Comparison of ENCODE assay signal across 11 mouse cellular contexts in the genomic region with DNA sequence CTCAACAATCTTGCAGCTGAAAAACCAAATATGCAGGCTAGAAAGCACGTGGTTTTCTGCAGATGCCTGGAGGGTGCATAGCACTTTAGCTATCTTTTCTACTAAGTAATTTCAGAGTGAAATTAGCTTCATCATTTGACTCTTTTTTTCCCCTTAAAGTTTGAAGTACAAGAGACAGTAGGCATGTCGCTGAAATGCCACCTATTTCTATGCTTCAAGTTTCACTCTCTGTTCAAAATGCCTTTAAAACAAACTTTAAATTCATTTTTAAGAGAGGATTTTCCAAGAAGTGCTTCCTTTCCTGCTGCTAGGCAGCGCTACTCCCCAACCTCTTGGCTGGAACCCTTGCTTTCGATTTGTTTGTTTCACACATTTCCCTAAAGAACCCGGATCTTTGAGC. TPM values are rescaled to one million over a fixed set of nuclear protein-coding genes. Genes with fewer than 3 reads are reported as not detected.
DNase-seq lines count a peak whose midpoint lies in the region; ATAC-seq and TF ChIP-seq lines count a peak whose summit lies in the region.
"Had no signal": no experiment of that assay in that cellular context is flagged by ENCODE, and none has a peak within 500 bp of the region (broad histone marks: within the 10 kb centered on the region; RNA-seq: fewer than 3 reads in every experiment).

No protein-coding gene starts in this region.

- WGBS in forebrain, embryonic 12.5 days: 2% methylated on average over 5 of the region's 5 CpGs
- 0% methylated on average over 5 of the region's 5 CpGs for WGBS in limb, embryonic 12.5 days
- WGBS in lung, adult 2 months: 4% methylated on average over 5 of the region's 5 CpGs

- H3K36me3 ChIP-seq in megakaryocyte, embryonic 14.5 days (replicated peaks; ENCODE audit: low read length): no peaks in the 10 kb centered on the region
- no peaks in the 10 kb centered on the region for H3K36me3 ChIP-seq in forebrain, embryonic 12.5 days (replicated peaks)
- H3K36me3 ChIP-seq in limb, embryonic 12.5 days: no peaks in the 10 kb centered on the region

- no peak for TF ChIP-seq POLR2A in lung, adult 2 months (IDR thresholded peaks at IDR 0.05; ENCODE audit: borderline replicate concordance, extremely low read depth, low read depth, low read length)

- peaks cover 16% of the 10 kb centered on the region for H3K4me1 ChIP-seq in megakaryocyte, embryonic 14.5 days
- H3K4me1 ChIP-seq in forebrain, embryonic 12.5 days: peaks cover 34% of the 10 kb centered on the region
- H3K4me1 ChIP-seq in limb, embryonic 12.5 days (replicated peaks): peaks cover 38% of the 10 kb centered on the region
- 0 out of 2 replicates have a peak, but pooled peaks cover 3% of the 10 kb centered on the region for H3K4me1 ChIP-seq in lung, adult 2 months (ENCODE audit: control insufficient read depth, insufficient read depth, low read length)

- peaks cover 8% of the 10 kb centered on the region for H3K9me3 ChIP-seq in megakaryocyte, embryonic 14.5 days
- no peaks in the 10 kb centered on the region for H3K9me3 ChIP-seq in forebrain, embryonic 12.5 days
- no peaks in the 10 kb centered on the region for H3K9me3 ChIP-seq in limb, embryonic 12.5 days

- TF ChIP-seq CTCF in lung, adult 2 months (IDR thresholded peaks at IDR 0.05; ENCODE audit: insufficient read depth, low read length): no peak

- no peak for DNase-seq in adrenal gland, postnatal 36 days
- no peak for DNase-seq in lung, adult 2 months
- no peak for DNase-seq in c-Kit-positive CD71-positive TER-119-positive erythroid progenitor cells, embryonic 14.5 days (ENCODE audit: low spot score)
- DNase-seq: heart, postnatal 4 days; lung, postnatal 4 days; thymus, postnatal 14 days had no signal

- H3K27me3 ChIP-seq in megakaryocyte, embryonic 14.5 days (replicated peaks): peaks cover 83% of the 10 kb centered on the region
- peaks cover 55% of the 10 kb centered on the region for H3K27me3 ChIP-seq in forebrain, embryonic 12.5 days
- peaks cover 45% of the 10 kb centered on the region for H3K27me3 ChIP-seq in limb, embryonic 12.5 days

- ATAC-seq in megakaryocyte, adult 5-6 weeks (ENCODE audit: poor library complexity, severe bottlenecking): no peak
- ATAC-seq in forebrain, embryonic 12.5 days (ENCODE audit: low FRiP score): no peak
- no peak for ATAC-seq in limb, embryonic 12.5 days (ENCODE audit: insufficient number of reproducible peaks, insufficient read depth, low FRiP score, low TSS enrichment, low read depth)

- no peak overlapping the region for H3K27ac ChIP-seq in forebrain, embryonic 12.5 days
- H3K27ac ChIP-seq in limb, embryonic 12.5 days: no peak overlapping the region

- peak overlapping the region; percentile 65 for H3K4me3 ChIP-seq in megakaryocyte, embryonic 14.5 days (replicated peaks)
- H3K4me3 ChIP-seq in forebrain, embryonic 12.5 days (replicated peaks): peak overlapping the region; percentile 20; the same call in 1 of the 2 replicates
- no peak overlapping the region for H3K4me3 ChIP-seq in limb, embryonic 12.5 days (replicated peaks)
- no peak overlapping the region for H3K4me3 ChIP-seq in lung, adult 2 months (replicated peaks; ENCODE audit: extremely low read depth, low read depth, low read length)

- H3K9ac ChIP-seq in forebrain, embryonic 12.5 days: peak overlapping the region; percentile 33; the same call in 1 of the 2 replicates
- no peak overlapping the region for H3K9ac ChIP-seq in limb, embryonic 12.5 days (replicated peaks)

- H3K4me2 ChIP-seq in forebrain, embryonic 12.5 days: peak overlapping the region; percentile 60
- peak overlapping the region; percentile 77 for H3K4me2 ChIP-seq in limb, embryonic 12.5 days

RNA-seq across cellular contexts. Expression of gene Gm10837, which starts 1.3 kb away (rescaled TPM):
- polyA plus RNA-seq in megakaryocyte, embryonic 14.5 days (2012; ENCODE audit: insufficient read depth, low replicate concordance): not detected in 2 replicates
- not detected in 2 replicates for total RNA-seq in megakaryocyte, adult 5-6 weeks (2015)
- total RNA-seq in megakaryocyte, adult 5-6 weeks (2017): not detected in 2 replicates
- 0.36 and 0.59 TPM in 2 replicates for polyA plus RNA-seq in forebrain, embryonic 12.5 days (2016; fragmentation: Nextera tagmentation; extraction: Ambion mirVana)
- polyA plus RNA-seq in limb, embryonic 12.5 days (2016; fragmentation: Nextera tagmentation; extraction: Ambion mirVana): 0.14 and 0.18 TPM in 2 replicates
- total RNA-seq in adrenal gland, postnatal 36 days (2021): not detected
- polyA plus RNA-seq in lung, adult 2 months (2012; rRNA removed): not detected in 2 replicates
- total RNA-seq: heart, postnatal 4 days; left cerebral cortex, adult 8-10 months had no signal

RNA-seq across cellular contexts. Expression of gene Zic2, which starts 13.8 kb away (rescaled TPM):
- not detected in 2 replicates for polyA plus RNA-seq in megakaryocyte, embryonic 14.5 days (2012; ENCODE audit: insufficient read depth, low replicate concordance)
- not detected in 2 replicates for total RNA-seq in megakaryocyte, adult 5-6 weeks (2015)
- not detected in 2 replicates for total RNA-seq in megakaryocyte, adult 5-6 weeks (2017)
- polyA plus RNA-seq in forebrain, embryonic 12.5 days (2016; fragmentation: Nextera tagmentation; extraction: Ambion mirVana): 12.7 and 16.3 TPM in 2 replicates
- polyA plus RNA-seq in limb, embryonic 12.5 days (2016; fragmentation: Nextera tagmentation; extraction: Ambion mirVana): 6.2 and 8.0 TPM in 2 replicates
- total RNA-seq in adrenal gland, postnatal 36 days (2021): under 1 TPM in 1 of 2 experiments, not detected in 1; 0.13 TPM
- polyA plus RNA-seq in lung, adult 2 months (2012; rRNA removed): not detected in 2 replicates
- total RNA-seq: heart, postnatal 4 days had no signal

RNA-seq across cellular contexts. Expression of gene Zic5, which starts 23.6 kb away (rescaled TPM):
- polyA plus RNA-seq in megakaryocyte, embryonic 14.5 days (2012; ENCODE audit: insufficient read depth, low replicate concordance): not detected in 2 replicates
- not detected in 2 replicates for total RNA-seq in megakaryocyte, adult 5-6 weeks (2015)
- not detected in 2 replicates for total RNA-seq in megakaryocyte, adult 5-6 weeks (2017)
- 18.6 and 25.8 TPM in 2 replicates for polyA plus RNA-seq in forebrain, embryonic 12.5 days (2016; fragmentation: Nextera tagmentation; extraction: Ambion mirVana)
- 8.0 TPM in 2 replicates for polyA plus RNA-seq in limb, embryonic 12.5 days (2016; fragmentation: Nextera tagmentation; extraction: Ambion mirVana)
- not detected for total RNA-seq in adrenal gland, postnatal 36 days (2021)
- 0.06 TPM in 1 of 2 replicates, not detected in the other for polyA plus RNA-seq in lung, adult 2 months (2012; rRNA removed)
- total RNA-seq: heart, postnatal 4 days had no signal

RNA-seq across cellular contexts. Expression of gene Gm5089, which starts 38.1 kb away (rescaled TPM):
- not detected in 2 replicates for polyA plus RNA-seq in megakaryocyte, embryonic 14.5 days (2012; ENCODE audit: insufficient read depth, low replicate concordance)
- total RNA-seq in megakaryocyte, adult 5-6 weeks (2015): not detected in 2 replicates
- total RNA-seq in megakaryocyte, adult 5-6 weeks (2017): not detected in 2 replicates
- 1.6 and 2.1 TPM in 2 replicates for polyA plus RNA-seq in forebrain, embryonic 12.5 days (2016; fragmentation: Nextera tagmentation; extraction: Ambion mirVana)
- polyA plus RNA-seq in limb, embryonic 12.5 days (2016; fragmentation: Nextera tagmentation; extraction: Ambion mirVana): 0.14 and 0.23 TPM in 2 replicates
- total RNA-seq in adrenal gland, postnatal 36 days (2021): not detected
- polyA plus RNA-seq in lung, adult 2 months (2012; rRNA removed): not detected in 2 replicates
- total RNA-seq: heart, postnatal 4 days had no signal

RNA-seq across cellular contexts. Expression of gene Pcca, which starts 45.1 kb away (rescaled TPM):
- polyA plus RNA-seq in megakaryocyte, embryonic 14.5 days (2012; ENCODE audit: insufficient read depth, low replicate concordance): 2.5 and 31.6 TPM in 2 replicates
- total RNA-seq in megakaryocyte, adult 5-6 weeks (2015): 25.3 and 27.3 TPM in 2 replicates
- total RNA-seq in megakaryocyte, adult 5-6 weeks (2017): 22.8 and 25.4 TPM in 2 replicates
- 34.7 and 38.6 TPM in 2 replicates for polyA plus RNA-seq in forebrain, embryonic 12.5 days (2016; fragmentation: Nextera tagmentation; extraction: Ambion mirVana)
- 34.5 and 37.7 TPM in 2 replicates for polyA plus RNA-seq in limb, embryonic 12.5 days (2016; fragmentation: Nextera tagmentation; extraction: Ambion mirVana)
- 100 to 1,000 TPM; 128 to 156 TPM for total RNA-seq in adrenal gland, postnatal 36 days (2021)
- 8.0 and 18.7 TPM in 2 replicates for polyA plus RNA-seq in lung, adult 2 months (2012; rRNA removed)

Comparison
In these comparisons a context has a peak if more than half of its experiments do, and no peak if none do; other contexts are left out.
1. H3K4me3 ChIP-seq: peak in megakaryocyte, embryonic 14.5 days (single experiment) and forebrain, embryonic 12.5 days (single experiment); none in limb, embryonic 12.5 days (single experiment) and lung, adult 2 months (single experiment).